Mouse (Mus musculus): ENCODE results near the gene Cnnm4. TPM values are rescaled to one million over a fixed set of nuclear protein-coding genes. Genes with fewer than 3 reads are reported as not detected.
"Not testable (repeated sequence)": the region's sequence is repeated elsewhere in the genome, so short reads cannot be mapped to it uniquely, and the experiment has no call there.

Gene Cnnm4
- total RNA-seq, 2 experiments from 2014 or later = 12.7 to 13.7 TPM

DNA sequence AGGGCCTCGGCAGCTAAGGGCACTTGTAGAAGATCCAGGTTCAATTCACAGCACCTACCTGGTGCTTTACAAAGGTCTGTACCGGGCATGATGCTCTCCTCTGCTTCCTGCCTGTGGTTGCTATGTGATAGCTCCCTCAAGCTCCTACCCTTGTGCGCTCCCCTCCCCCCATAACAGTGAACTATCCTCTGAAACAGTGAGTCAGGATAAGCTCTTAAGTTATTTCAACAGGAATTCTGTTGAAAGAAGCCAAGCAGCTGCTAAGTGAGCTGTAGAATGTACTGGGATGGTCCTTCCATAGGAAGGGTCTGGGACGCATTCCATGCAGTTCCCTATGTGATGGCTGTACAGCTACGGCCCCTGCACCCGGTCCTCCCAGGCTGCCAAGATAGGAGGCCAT is 62.1 kb downstream of the Cnnm4 start:
- DNase-seq (ENCODE audit: extremely low spot score in 1 of 2, low spot score in 2 of 2) = no peak
- intact Hi-C loops (cut with DNase I) = no loop called here

DNA sequence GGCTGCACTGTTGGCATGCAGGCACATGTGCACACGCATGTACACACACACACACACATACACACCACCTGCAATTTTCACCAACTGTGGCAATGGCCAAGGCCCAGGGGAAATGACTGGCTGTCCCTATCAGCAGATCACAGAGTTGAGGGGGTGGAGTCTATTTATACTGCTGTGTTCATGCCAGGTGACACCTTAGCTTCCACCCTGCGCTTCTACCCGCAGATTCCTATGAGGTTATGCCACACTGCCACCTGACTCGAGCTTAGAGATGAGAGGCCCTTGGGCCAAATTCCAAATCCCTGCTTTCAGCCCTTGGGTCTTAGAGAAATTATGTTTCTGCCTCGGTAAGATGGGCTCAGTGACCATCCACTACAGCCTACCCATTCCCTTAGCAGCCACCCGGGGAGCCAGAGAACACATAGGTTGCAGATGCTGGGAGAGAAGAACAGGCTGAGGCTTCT is 63.2 kb downstream of the Cnnm4 start:
- intact Hi-C loops (cut with DNase I) = no loop called here
- DNase-seq (ENCODE audit: extremely low spot score in 1 of 2, low spot score in 2 of 2) = peak in 1 of 2 experiments; percentile 34

DNA sequence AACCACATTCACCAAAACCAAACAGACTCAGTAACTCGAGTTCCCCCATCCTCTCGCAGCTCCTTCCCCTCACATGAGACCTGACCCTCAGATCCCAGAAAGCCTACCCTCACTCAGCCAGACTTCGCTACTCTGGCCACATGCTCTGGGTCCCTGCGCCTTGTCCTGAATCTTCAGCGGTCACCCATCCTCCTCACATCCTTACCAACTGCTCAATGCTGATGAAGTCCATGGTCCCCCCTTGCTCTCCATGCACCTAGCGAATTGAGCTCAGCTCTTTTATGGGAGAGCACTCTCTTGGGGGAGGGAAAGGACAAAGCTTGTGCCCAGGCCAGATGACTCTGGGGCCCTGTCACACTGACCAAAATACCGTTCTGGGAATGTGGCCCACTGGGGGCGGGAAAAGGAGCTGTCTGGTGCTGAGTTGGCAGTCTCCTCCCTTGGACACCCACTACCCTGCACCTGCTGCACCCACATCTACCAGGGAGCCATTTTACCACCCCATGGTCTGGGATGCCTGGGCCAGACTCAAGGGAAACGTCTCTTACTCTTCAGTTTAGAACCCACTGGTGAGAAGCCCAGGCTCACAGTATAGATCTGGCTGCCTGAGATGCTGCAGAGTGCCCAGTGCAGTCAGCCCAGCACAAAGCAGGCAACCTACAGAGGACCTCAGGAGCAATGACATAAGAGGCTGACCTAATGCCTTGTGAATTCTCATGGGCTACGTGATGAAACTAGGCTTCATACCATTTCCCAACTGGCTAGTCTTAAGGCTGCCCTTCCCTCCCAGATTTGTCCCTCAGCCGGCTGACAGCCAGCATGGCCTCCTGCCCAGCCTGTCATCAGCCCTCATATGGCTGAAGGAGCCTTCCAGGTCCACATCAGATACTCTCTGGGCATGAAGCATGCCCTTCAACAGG is 64.3 kb downstream of the Cnnm4 start:
- intact Hi-C loops (cut with DNase I) = no loop called here
- DNase-seq (ENCODE audit: extremely low spot score in 1 of 2, low spot score in 2 of 2) = peak in 1 of 2 experiments; percentile 34

- intact Hi-C loops (cut with DNase I) = no loop called here
Observed at GRCm38 (mm10) chr1:36536397-36536728, 64.9 kb downstream of the Cnnm4 start.

GRCm38 (mm10) chr1:36536783-36537182 is 65.4 kb downstream of the Cnnm4 start, which contains the start of gene Ankrd23:
Gene Ankrd23, minus strand, starts transcription at chr1:36536883.
- intact Hi-C loops (cut with DNase I); DNase-seq (ENCODE audit: extremely low spot score in 1 of 2, low spot score in 2 of 2): not testable (repeated sequence)

More at GRCm38 (mm10) chr1:36536397-36536728, 64.9 kb downstream of the Cnnm4 start:
- DNase-seq (ENCODE audit: extremely low spot score in 1 of 2, low spot score in 2 of 2) = no peak

GRCm38 (mm10) chr1:36538727-36539126 is 67.3 kb downstream of the Cnnm4 start:
- no peak for DNase-seq (ENCODE audit: extremely low spot score in 1 of 2, low spot score in 2 of 2)
- intact Hi-C loops (cut with DNase I) = no loop called here

DNA sequence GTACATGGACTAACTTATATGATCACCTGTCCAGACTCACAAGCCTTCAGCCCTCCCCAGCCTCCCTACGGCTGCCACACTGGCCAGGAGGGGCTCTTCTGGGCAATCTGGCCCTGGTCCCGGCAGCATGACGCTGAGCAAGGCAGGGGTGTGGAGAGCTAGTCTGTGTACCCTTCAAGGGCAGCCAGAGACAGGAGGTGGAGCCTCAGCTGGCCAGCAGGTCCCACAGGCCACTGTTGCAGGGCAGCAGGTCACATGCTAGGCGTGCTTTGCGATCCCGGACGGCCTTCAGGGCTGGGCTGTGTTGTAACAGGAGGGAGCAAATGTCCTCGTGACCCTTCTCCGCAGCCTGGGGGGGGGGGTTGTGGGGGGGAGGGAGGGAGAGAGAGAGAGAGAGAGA is 67.8 kb downstream of the Cnnm4 start, which contains the start of gene Gm42417:
Gm42417 (minus strand) TSS at position 244 of the 400 bp plus-strand sequence.
- peak in 1 of 2 experiments; percentile 54 for DNase-seq (ENCODE audit: extremely low spot score in 1 of 2, low spot score in 2 of 2)
- intact Hi-C loops (cut with DNase I) = no loop called here

DNA sequence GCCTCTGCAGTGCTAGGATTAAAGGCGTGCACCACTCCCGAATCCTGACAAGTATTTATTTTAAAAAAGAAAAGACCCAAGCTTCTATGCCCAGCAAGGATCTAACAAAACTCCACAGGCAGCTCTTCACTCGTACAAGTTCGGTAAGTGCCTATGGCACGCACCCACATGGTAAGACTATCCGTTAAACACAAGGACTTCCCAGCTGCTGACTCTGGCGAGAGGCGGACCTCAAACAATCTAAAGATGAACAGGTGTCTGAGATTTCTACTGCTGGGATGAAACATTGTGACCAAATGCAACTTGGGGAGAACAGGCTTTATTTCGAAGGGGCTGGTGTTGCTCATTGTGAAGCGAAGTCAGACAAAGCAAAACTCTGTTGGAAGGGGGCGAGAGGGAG is 68.7 kb downstream of the Cnnm4 start:
- no peak for DNase-seq (ENCODE audit: extremely low spot score in 1 of 2, low spot score in 2 of 2)
- intact Hi-C loops (cut with DNase I) = no loop called here

DNA sequence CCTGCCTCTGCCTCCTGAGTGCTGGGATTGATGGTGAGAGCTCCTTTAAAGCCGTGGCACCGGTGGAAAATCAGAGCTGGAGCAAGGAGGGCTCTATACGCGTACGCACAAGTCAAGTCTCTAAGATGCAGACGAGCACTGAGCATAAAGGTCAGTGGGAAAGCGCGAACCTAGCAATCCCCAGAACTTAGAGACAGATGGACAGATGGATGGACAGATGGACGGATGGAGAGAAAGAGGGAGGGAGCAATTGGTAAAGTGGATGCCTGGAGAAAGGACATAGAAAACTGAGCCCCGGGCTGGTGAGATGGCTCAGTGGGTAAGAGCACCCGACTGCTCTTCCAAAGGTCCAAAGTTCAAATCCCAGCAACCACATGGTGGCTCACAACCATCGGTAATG is 69.4 kb downstream of the Cnnm4 start:
- no peak for DNase-seq (ENCODE audit: extremely low spot score in 1 of 2, low spot score in 2 of 2)
- intact Hi-C loops (cut with DNase I) = no loop called here

GRCm38 (mm10) chr1:36541844-36542243 is 70.4 kb downstream of the Cnnm4 start:
- intact Hi-C loops (cut with DNase I) = no loop called here
- no peak for DNase-seq (ENCODE audit: extremely low spot score in 1 of 2, low spot score in 2 of 2)

DNA sequence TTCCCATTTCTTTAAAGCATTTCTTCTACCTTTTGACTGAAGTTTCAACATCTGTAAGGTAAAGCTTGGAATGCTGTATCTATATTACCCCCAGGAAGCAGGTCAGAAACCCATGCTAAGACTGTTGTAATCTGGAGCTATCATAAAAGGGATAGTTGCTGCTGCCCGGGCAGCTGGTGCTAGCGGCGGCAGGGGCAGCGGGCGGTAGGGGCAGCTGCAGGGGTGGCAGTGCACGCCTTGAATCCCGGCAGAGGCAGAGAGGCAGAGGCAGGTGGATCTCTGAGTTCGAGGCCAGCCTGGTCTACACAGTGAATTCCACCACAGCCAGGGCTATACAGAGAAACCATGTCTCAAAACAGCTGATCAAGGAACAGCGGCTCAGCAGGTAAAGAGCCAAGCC is 71.5 kb downstream of the Cnnm4 start:
- no peak for DNase-seq (ENCODE audit: extremely low spot score in 1 of 2, low spot score in 2 of 2)
- intact Hi-C loops (cut with DNase I) = no loop called here

- DNase-seq (ENCODE audit: extremely low spot score in 1 of 2, low spot score in 2 of 2) = no peak
- intact Hi-C loops (cut with DNase I) = no loop called here
Observed at GRCm38 (mm10) chr1:36545382-36545781, 74.0 kb downstream of the Cnnm4 start.

DNA sequence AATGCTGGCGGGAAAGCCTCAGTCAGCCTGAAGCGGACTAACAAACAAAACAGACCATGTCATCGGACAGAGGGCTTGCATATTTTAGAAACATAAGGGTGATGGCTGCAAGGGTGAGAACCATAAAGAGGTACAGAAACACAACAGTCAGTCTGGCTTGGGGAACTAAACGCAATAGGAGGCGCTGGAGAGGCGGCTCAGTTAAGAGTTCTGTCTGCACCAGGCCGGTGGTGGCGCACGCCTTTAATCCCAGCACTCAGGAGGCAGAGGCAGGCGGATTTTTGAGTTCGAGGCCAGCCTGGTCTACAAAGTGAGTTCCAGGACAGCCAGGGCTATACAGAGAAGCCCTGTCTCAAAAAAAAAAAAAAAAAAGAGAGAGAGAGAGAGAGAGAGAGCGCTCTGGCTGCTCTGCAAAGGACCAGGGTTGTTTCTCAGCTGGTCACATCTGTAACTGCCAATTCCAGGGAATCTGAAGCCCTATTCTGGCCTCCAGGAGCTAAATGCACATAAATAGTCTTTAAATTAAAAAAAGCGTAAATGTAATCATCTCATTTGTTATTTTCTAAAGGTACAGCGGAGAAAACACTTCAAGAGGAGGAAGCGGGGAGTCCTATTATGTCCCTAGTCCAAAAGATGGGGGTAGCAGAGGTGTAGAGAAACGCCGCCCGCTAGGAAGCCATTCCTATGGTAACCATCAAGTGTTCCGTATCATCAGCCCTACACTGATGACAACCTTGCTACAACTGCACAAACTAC is 74.6 kb downstream of the Cnnm4 start:
- intact Hi-C loops (cut with DNase I) = no loop called here

GRCm38 (mm10) chr1:36546888-36547471 is 75.6 kb downstream of the Cnnm4 start, which contains the start of gene Ankrd39:
Gene Ankrd39, minus strand, starts transcription at chr1:36547445.
- peak; percentile 98 for DNase-seq (ENCODE audit: extremely low spot score in 1 of 2, low spot score in 2 of 2)
- intact Hi-C loops (cut with DNase I) = loop anchor here (1.0 kb wide), 1 partner anchor 137 kb away; no protein-coding TSS in a partner anchor

More for the DNA sequence above, 74.6 kb downstream of the Cnnm4 start:
- peak in 1 of 2 experiments; percentile 45 for DNase-seq (ENCODE audit: extremely low spot score in 1 of 2, low spot score in 2 of 2)

DNA sequence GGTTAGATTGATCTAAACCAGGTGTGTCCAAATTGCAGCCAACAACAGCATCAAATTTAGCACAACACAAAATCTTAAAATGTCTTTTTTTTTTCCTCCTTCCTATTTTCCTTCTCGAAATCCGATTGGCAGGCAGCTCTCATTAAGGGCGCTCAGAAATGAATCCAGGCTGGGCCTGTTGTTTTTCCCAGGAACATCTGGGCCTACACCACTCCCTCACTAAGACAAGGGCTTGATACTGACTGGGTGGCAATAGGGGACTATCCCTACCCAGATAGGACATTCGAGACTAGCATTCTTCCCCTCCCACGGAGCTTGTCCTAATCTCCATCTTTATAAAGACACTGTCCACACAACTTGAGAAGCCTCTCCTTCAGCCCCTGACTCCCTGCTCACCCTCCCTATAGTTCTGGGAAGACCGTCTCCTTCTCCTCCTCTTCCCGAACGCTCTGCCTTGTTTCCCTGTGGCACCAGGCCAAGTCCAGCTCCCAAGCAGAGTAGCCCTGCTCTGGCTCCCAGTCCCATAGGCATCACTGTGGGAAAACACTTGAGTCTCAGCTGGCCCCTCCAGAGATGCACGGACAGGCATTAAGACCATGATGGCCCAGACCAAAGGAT is 76.7 kb downstream of the Cnnm4 start:
- intact Hi-C loops (cut with DNase I) = loop anchor here (1.0 kb wide), 1 partner anchor 136 kb away; no protein-coding TSS in a partner anchor
- peak in 1 of 2 experiments; percentile 80 for DNase-seq (ENCODE audit: extremely low spot score in 1 of 2, low spot score in 2 of 2)

DNA sequence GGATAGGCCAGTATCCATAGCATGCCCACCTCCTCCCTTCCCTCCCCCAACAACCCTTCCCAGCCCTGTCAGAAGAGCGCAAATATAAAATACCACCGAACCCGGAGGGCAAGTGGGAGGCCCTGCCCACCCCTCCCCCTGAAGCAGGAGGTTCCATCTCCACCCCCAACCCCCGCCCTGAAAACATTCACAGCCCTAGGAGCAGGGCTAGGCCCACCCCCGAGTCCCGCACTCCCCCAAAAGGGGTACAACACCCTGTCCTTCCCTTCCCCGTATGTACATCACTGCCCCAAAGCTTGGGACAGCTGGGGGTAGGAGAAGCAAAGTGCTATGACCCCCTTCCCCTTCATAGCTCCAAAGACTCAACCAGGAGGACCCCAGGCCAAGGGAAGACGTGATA is 77.4 kb downstream of the Cnnm4 start:
- peak in 1 of 2 experiments; percentile 26 for DNase-seq (ENCODE audit: extremely low spot score in 1 of 2, low spot score in 2 of 2)
- intact Hi-C loops (cut with DNase I) = no loop called here

DNA sequence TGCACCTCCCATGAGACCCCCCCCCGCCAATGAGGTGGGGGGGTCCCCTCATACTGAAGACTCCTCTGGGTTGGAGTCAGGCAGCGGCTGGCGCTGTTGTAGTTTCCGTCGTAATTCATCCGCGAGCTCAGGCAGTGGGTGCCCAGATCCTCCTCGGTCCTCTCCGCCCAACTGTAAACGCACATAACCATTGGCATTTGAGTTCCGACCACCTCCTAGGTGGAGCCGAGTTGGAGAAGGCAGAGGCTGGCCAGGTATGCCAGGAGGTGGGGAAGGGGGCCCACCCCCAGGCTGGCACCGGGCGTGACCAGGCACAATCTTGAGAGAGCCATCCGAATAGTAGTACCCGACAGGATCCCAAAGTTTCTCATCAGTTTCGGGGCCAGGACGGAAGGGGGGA is 78.1 kb downstream of the Cnnm4 start:
- intact Hi-C loops (cut with DNase I) = no loop called here
- DNase-seq (ENCODE audit: extremely low spot score in 1 of 2, low spot score in 2 of 2) = no peak

GRCm38 (mm10) chr1:36550075-36550863 is 78.8 kb downstream of the Cnnm4 start:
- no peak for DNase-seq (ENCODE audit: extremely low spot score in 1 of 2, low spot score in 2 of 2)
- intact Hi-C loops (cut with DNase I) = no loop called here

Measured in left cerebral cortex, postnatal 10 days (tissue).